Mouse (Mus musculus): ENCODE measurements around the gene Clcnkb.

DNA sequence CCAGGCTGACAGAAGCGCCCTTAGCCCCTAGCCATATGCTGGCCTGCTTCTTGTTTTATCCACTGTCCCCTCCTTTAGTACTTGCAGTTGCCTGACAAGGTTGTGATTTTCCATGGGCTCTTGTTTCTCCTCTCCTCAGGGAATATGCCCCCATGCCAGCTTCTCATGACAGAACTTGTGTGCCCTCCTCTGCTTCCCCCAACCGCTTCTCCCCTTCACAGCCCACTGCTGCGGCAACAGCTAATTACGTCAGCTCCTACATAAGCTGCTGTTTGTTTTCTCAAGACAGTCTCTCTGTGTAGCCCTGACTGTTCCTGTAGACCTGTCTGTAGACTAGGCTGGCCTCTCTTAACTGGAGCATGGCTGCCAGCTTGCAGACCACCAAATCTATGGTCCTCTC is 39.7 kb upstream of the Clcnkb start:
- TF ChIP-seq POLR2A (IDR thresholded peaks at IDR 0.05; ENCODE audit: control insufficient read depth, low read depth, low read length) (no peak), CTCF (IDR thresholded peaks at IDR 0.05; ENCODE audit: control insufficient read depth, insufficient read depth, insufficient replicate concordance, low read depth, low read length) (no peak)
